Mouse (Mus musculus) central nervous system, embryonic 14 days (tissue): ENCODE data around the gene Arhgef11. TPM values are rescaled to one million over a fixed set of nuclear protein-coding genes. Genes with fewer than 3 reads are reported as not detected.

Source experiments
- polyA plus RNA-seq: library from polyadenylated mRNA; depleted of rRNA; stranded (reverse); fragments of >200 nt; gene quantifications from 2 replicates; pipeline ENCODE4 v1.2.3, GENCODE M21; 2012; rRNA removed

Gene Arhgef11
- 36.1 and 37.0 TPM in 2 replicates for polyA plus RNA-seq

GRCm38 (mm10) chr3:87616957-87617810, at the start of gene Arhgef11:
Gene Arhgef11 (plus strand): TSS chr3:87617559.

GRCm38 (mm10) chr3:87748431-87748830, 131.1 kb downstream of the Arhgef11 start, which contains the start of gene Lrrc71:
Gene Lrrc71 (minus strand): TSS chr3:87748625.

Other genes starting within 250 kb of the Arhgef11 start
- gene Fcrl1, start 241.2 kb upstream of the Arhgef11 start, polyA plus RNA-seq: 0.10 TPM in 2 replicates
- gene Fcrl5, start 181.8 kb upstream of the Arhgef11 start, polyA plus RNA-seq: not detected in 2 replicates
- gene Etv3, start 92.2 kb upstream of the Arhgef11 start, polyA plus RNA-seq: 10.7 and 12.1 TPM in 2 replicates
- gene Lrrc71, start 131.1 kb downstream of the Arhgef11 start, polyA plus RNA-seq: 0.40 and 0.59 TPM in 2 replicates
- 3.3 and 15.5 TPM in 2 replicates for gene Ntrk1, start 177.6 kb downstream of the Arhgef11 start, polyA plus RNA-seq
- gene Insrr, start 179.4 kb downstream of the Arhgef11 start, polyA plus RNA-seq: 2.1 and 3.5 TPM in 2 replicates
- gene Pear1, start 206.7 kb downstream of the Arhgef11 start, polyA plus RNA-seq: 13.9 and 24.8 TPM in 2 replicates
- gene Sh2d2a, start 229.2 kb downstream of the Arhgef11 start, polyA plus RNA-seq: 0.01 TPM in 1 of 2 replicates, not detected in the other